Mouse (Mus musculus) hindbrain, postnatal 0 days (tissue): Measurements from ENCODE around the gene Tpst2. TPM values are rescaled to one million over a fixed set of nuclear protein-coding genes. Genes with fewer than 3 reads are reported as not detected.

Experiments used
- ATAC-seq: fragments of 200-750 bp; cut with Nextera tagmentation; 2 replicates; pipeline ENCODE4 v1.8.0; 2017; ENCODE audit warnings: mild to moderate bottlenecking, moderate TSS enrichment, moderate library complexity
- DNase-seq: peaks from one replicate; pipeline ENCODE4 v3.0.0-alpha.2; 2015; ENCODE audit warnings: low spot score
- H3K27ac ChIP-seq: fragments of 300-500 bp; sonication (generic); 2 replicates; pipeline ENCODE4 v1.5.1; 2014; ENCODE audit warnings: mild to moderate bottlenecking
- H3K27me3 ChIP-seq: fragments of 300-500 bp; sonication (generic); 2 replicates; pipeline ENCODE4 v1.6.1; 2014; ENCODE audit warnings: low read length, mixed read lengths; ENCODE audit not compliant: insufficient read depth
- H3K36me3 ChIP-seq: fragments of 300-500 bp; sonication (generic); 2 replicates; pipeline ENCODE4 v1.6.1; 2014; ENCODE audit warnings: low read length, mixed read lengths; ENCODE audit not compliant: insufficient read depth
- H3K4me1 ChIP-seq: fragments of 300-500 bp; sonication (generic); 2 replicates; pipeline ENCODE4 v1.6.1; 2014; ENCODE audit warnings: antibody characterized with exemption, low read length, mixed read lengths; ENCODE audit not compliant: insufficient read depth
- H3K4me2 ChIP-seq: fragments of 300-500 bp; sonication (generic); 2 replicates; pipeline ENCODE4 v1.6.1; 2014; ENCODE audit warnings: low read depth, mild to moderate bottlenecking, low read length, moderate library complexity, mixed read lengths
- H3K4me3 ChIP-seq: fragments of 300-500 bp; sonication (generic); 2 replicates; pipeline ENCODE4 v1.5.1; 2014; ENCODE audit warnings: low read length
- H3K9ac ChIP-seq: fragments of 300-500 bp; sonication (generic); replicated peaks from 2 replicates; pipeline ENCODE4 v1.6.1; 2014; ENCODE audit warnings: mild to moderate bottlenecking, low read length, moderate library complexity, mixed read lengths
- H3K9me3 ChIP-seq: fragments of 300-500 bp; sonication (generic); 2 replicates; pipeline ENCODE4 v1.6.1; 2016; ENCODE audit warnings: low read length, mixed read lengths
- CTCF ChIP-seq: IDR thresholded peaks from 2 replicates; pipeline ENCODE4 v1.5.1; 2016; ENCODE audit warnings: antibody characterized with exemption, control low read depth, low read depth
- WGBS: fragments of 180-500 bp; shearing (Covaris S2); extraction: QIAGEN DNeasy Blood & Tissue Kit; methylation state at CpG from one replicate; pipeline ENCODE4 v1.1.7; 2014; 5-methylcytosine and 5-hydroxymethylcytosine counted together
- polyA plus RNA-seq: library from polyadenylated mRNA; unstranded; fragments of >200 nt; fragmentation: Nextera tagmentation; extraction: Ambion mirVana; gene quantifications from 2 replicates; pipeline ENCODE4 v1.2.1, GENCODE M21; 2015
- total RNA-seq: library from RNA; depleted of rRNA; stranded (reverse); fragments of >200 nt; gene quantifications from 2 replicates; pipeline ENCODE4 v1.2.3, GENCODE M21; 2014

The Tpst2 gene
- total and polyA plus RNA-seq, 2 experiments from 2014 or later: 37.0 to 57.0 TPM

DNA sequence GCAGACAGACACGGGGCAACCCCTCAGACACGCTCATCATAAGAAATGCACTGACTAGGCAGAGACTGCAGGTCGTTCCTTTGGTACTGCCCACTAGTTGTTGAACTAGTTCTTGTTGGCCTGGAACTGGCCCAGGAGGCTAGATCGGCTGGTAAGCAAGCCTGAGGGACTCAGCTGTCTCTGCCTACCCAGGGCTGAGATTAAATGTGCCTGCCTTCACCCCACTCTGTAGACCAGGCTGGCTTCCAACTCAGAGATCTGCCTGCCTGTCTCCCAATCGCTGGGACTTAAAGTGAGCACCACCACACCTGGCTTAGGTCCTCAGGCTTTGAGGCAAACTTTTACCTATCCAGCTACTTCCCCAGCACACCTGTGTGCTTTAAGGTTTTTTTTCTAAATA is 43.9 kb downstream of the Tpst2 start:
- no peak overlapping the region for H3K4me3 ChIP-seq
- no peak overlapping the region for H3K4me2 ChIP-seq
- DNase-seq: no peak
- no peak for ATAC-seq
- 69% methylated on average over 5 of the region's 5 CpGs for WGBS
- TF ChIP-seq CTCF: no peak
- H3K9me3 ChIP-seq: no peaks in the 10 kb centered on the region
- no peak overlapping the region for H3K9ac ChIP-seq
- H3K27me3 ChIP-seq: no peaks in the 10 kb centered on the region
- H3K27ac ChIP-seq: no peak overlapping the region
- no peaks in the 10 kb centered on the region for H3K4me1 ChIP-seq
- 0 out of 2 replicates have a peak, but pooled peaks cover 4% of the 10 kb centered on the region for H3K36me3 ChIP-seq

DNA sequence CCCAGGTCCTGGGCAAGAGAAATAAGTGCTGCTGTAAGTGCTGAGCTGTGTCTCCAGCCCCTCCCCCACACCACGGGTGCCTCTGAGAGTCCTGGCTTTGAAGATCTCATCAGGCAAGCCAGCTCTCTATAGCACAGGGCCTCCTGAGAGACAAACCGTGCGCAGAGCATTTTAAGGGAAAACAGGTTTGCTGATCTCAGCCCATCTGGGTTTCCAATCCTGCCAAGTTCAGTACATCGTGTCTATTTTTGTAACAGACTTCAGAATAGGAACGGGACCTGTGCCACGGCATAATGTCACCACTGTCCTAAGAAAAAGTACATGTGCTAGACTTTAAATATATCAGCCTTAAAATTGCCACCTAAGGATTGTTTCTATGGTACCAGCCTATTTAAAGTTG is 44.4 kb downstream of the Tpst2 start:
- H3K27ac ChIP-seq: no peak overlapping the region
- no peak for ATAC-seq
- no peaks in the 10 kb centered on the region for H3K9me3 ChIP-seq
- H3K27me3 ChIP-seq: no peaks in the 10 kb centered on the region
- H3K36me3 ChIP-seq: 0 out of 2 replicates have a peak, but pooled peaks cover 4% of the 10 kb centered on the region
- WGBS: 67% methylated on average over 6 of the region's 6 CpGs
- no peak overlapping the region for H3K9ac ChIP-seq
- no peak overlapping the region for H3K4me3 ChIP-seq
- H3K4me1 ChIP-seq: no peaks in the 10 kb centered on the region
- DNase-seq: no peak
- no peak for TF ChIP-seq CTCF
- no peak overlapping the region for H3K4me2 ChIP-seq

DNA sequence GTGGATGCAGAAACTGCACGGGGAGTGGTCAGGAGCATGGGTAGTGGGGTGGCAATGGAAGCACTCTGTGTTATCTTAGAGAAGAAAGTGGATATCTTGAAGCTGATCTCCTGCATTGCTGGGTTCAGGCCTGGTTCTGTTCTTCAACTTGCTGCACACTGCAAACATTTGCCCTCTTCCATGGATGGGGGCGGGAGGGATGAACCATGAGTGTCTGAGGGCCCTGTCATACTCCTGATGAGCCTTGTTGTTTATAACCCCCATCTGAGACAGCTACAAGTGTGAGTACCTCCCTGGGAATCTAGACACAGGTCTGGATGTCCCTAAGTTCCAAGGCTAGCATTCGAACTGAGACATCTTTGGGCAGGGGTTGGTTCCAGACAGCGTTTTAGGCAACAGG is 44.9 kb downstream of the Tpst2 start:
- H3K4me2 ChIP-seq: no peak overlapping the region
- 0 out of 2 replicates have a peak, but pooled peaks cover 4% of the 10 kb centered on the region for H3K36me3 ChIP-seq
- no peak overlapping the region for H3K27ac ChIP-seq
- ATAC-seq: no peak
- 79% methylated on average over 4 of the region's 4 CpGs for WGBS
- no peak overlapping the region for H3K4me3 ChIP-seq
- H3K9me3 ChIP-seq: no peaks in the 10 kb centered on the region
- H3K9ac ChIP-seq: no peak overlapping the region
- H3K4me1 ChIP-seq: no peaks in the 10 kb centered on the region
- DNase-seq: no peak
- TF ChIP-seq CTCF: no peak
- H3K27me3 ChIP-seq: no peaks in the 10 kb centered on the region

DNA sequence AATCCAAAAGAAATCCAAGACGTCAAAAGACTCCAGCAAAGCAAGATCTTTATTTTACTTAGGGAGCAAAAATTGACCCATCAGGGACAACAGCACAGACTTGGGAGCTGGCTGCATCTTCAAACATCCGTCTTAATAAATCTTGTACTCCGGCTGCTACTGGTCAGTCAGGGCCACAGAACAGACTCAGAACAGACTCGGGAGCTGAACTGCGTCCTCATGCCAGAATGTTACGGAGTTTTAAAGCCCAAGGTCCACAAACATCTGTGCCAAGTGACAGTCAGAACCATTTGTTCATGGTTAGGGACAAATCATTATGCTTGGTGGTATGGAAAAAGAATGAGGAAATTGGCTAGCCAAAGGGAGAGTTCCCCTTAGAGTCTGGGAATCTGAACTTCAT is 46.8 kb downstream of the Tpst2 start:
- 90% methylated on average over 6 of the region's 6 CpGs for WGBS
- DNase-seq (no peak), ATAC-seq (no peak)
- Histone ChIP-seq H3K9me3 (no peaks in the 10 kb centered on the region), H3K4me2 (no peak overlapping the region), H3K4me1 (peaks cover 6% of the 10 kb centered on the region), H3K36me3 (no peaks in the 10 kb centered on the region), H3K27ac (no peak overlapping the region), H3K4me3 (no peak overlapping the region), H3K9ac (no peak overlapping the region), H3K27me3 (no peaks in the 10 kb centered on the region)
- no peak for TF ChIP-seq CTCF

DNA sequence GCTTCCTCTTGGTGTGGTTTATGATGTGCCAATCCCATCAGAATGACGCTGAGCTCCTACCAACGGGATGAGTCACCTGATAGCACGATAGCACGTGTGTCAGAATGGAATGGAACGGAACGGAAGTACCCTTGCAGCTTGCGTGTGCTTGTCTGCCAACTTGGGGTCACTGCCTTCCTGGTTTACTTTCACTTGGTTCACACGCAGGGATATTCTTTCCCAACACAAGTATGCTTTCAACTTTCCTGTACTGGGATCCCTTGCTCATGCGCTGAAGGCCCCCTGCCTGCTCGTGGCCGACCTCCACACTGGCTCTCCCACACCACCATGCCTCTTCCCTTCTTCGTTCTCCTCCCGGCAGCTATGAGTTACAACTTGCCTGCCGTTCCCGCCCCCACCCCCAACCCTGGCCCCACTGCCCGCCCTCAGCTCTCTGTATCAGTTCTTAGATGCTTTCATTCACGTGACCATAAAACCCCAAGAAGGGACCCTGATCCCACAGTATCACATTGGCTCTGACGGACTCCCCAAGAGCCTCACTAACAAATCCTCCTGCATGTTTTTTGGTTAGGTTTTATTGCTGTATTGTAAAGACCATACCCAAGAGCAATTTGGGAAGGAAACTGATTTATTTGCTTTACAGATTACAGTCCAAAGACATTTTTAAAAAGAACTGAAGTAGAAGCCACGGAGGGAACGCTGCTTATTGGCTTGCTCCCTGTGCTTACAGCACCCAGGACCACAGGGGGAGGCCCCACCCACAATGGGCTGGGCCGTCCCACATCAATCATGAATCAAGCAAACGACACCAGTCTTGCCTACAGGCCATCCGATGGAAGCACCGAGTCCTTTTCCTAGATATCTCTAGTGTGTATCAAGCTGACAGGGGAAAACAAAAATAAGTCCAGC is 48.4 kb downstream of the Tpst2 start:
- no peak for TF ChIP-seq CTCF
- 37% methylated on average over 24 of the region's 24 CpGs for WGBS
- DNase-seq (no peak), ATAC-seq (no peak)
- Histone ChIP-seq H3K9ac (no peak overlapping the region), H3K4me1 (peaks cover 6% of the 10 kb centered on the region), H3K4me3 (no peak overlapping the region), H3K36me3 (peaks cover 11% of the 10 kb centered on the region), H3K9me3 (no peaks in the 10 kb centered on the region), H3K4me2 (peak overlapping the region; percentile 86; the same call in 1 of the 2 replicates), H3K27me3 (no peaks in the 10 kb centered on the region), H3K27ac (no peak overlapping the region)

DNA sequence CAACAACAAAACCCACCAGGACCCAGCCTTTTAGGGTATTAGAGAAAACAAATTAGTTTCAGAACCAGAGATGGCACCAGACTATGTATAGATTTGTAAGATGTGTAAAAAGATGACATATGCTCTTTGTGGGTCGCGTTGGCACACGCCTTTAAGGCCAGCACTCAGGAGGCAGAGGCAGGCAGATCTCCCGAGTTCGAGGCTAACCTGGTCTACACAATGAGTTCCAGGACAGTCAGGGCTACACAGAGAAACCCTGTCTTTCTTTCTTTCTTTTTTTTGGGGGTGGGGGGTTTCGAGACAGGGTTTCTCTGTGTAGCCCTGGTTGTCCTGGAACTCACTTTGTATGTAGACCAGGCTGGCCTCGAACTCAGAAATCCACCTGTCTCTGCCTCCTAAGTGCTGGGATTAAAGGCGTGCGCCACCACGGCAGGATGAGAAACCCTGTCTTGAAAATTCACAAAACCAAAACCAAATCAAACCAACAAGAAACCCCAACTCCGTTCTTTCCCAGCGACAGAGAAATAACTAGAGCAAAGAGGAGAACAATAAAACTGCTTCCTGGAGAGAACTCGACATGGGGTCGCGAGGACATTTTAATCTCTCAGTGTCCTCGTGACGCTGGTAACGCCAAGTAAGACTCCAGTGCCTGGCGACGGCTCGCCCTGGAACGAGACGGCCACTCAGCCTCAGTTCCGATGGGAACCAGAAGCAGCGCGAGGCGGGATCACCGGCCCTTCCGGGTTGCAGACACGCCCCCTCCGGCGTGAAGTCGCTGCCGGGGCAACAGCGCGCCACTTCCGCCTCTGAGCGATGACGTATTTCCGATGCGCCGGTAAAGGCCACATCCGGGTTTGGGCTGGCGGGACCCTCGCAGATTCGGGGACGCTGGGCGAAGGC is 49.3 kb downstream of the Tpst2 start, which contains the start of gene Tfip11:
Gene Tfip11 (plus strand): TSS at position 813 of the 900 bp plus-strand sequence.
- TF ChIP-seq CTCF: peak; percentile 46
- ATAC-seq: peak; percentile 96
- WGBS: 10% methylated on average over 48 of the region's 48 CpGs

More for the DNA sequence above, 49.3 kb downstream of the Tpst2 start, which contains the start of gene Tfip11:
- Histone ChIP-seq H3K27me3 (no peaks in the 10 kb centered on the region), H3K4me3 (peak within 1 kb of the TSS; percentile 72), H3K27ac (peak within 1 kb of the TSS; percentile 82), H3K36me3 (peaks cover 20% of the 10 kb centered on the region), H3K4me2 (peak within 1 kb of the TSS; percentile 86), H3K4me1 (peaks cover 6% of the 10 kb centered on the region), H3K9me3 (no peaks in the 10 kb centered on the region), H3K9ac (peak within 1 kb of the TSS; percentile 65)
- DNase-seq: peak; percentile 99
